Mouse (Mus musculus): ENCODE data around the gene Gm20388. TPM values are rescaled to one million over a fixed set of nuclear protein-coding genes. Genes with fewer than 3 reads are reported as not detected.

Gene Gm20388
- polyA plus RNA-seq, 1 experiment, result not detected

GRCm38 (mm10) chr8:121967977-121968376 is 2057.3 kb downstream of the Gm20388 start:
- no peak for TF ChIP-seq CTCF (IDR thresholded peaks at IDR 0.05; ENCODE audit: insufficient read depth, low read depth, low read length)
- no peak for TF ChIP-seq POLR2A (IDR thresholded peaks at IDR 0.05; ENCODE audit: insufficient read depth, low read depth, low read length)
- H3K4me1 ChIP-seq (ENCODE audit: control insufficient read depth, insufficient read depth, low read length), result peaks cover 22% of the 10 kb centered on the region
- H3K4me3 ChIP-seq (ENCODE audit: insufficient read depth, low read depth, low read length), result no peak overlapping the region
- 51% methylated on average over 4 of the region's 4 CpGs for WGBS
- H3K27ac ChIP-seq (ENCODE audit: insufficient read depth, low read depth, low read length), result no peak overlapping the region

- peaks cover 22% of the 10 kb centered on the region for H3K4me1 ChIP-seq (ENCODE audit: control insufficient read depth, insufficient read depth, low read length)
- no peak for TF ChIP-seq CTCF (IDR thresholded peaks at IDR 0.05; ENCODE audit: insufficient read depth, low read depth, low read length)
- no peak for TF ChIP-seq POLR2A (IDR thresholded peaks at IDR 0.05; ENCODE audit: insufficient read depth, low read depth, low read length)
- no peak overlapping the region for H3K27ac ChIP-seq (ENCODE audit: insufficient read depth, low read depth, low read length)
- no peak overlapping the region for H3K4me3 ChIP-seq (ENCODE audit: insufficient read depth, low read depth, low read length)
- WGBS, result 76% methylated on average over 4 of the region's 4 CpGs
Observed at GRCm38 (mm10) chr8:121968542-121968941, 2057.9 kb downstream of the Gm20388 start.

- Histone ChIP-seq H3K4me1 (ENCODE audit: control insufficient read depth, insufficient read depth, low read length) (peaks cover 22% of the 10 kb centered on the region), H3K4me3 (ENCODE audit: insufficient read depth, low read depth, low read length) (no peak overlapping the region), H3K27ac (ENCODE audit: insufficient read depth, low read depth, low read length) (no peak overlapping the region)
- WGBS, result 88% methylated on average over 8 of the region's 8 CpGs
- TF ChIP-seq POLR2A (IDR thresholded peaks at IDR 0.05; ENCODE audit: insufficient read depth, low read depth, low read length) (no peak), CTCF (IDR thresholded peaks at IDR 0.05; ENCODE audit: insufficient read depth, low read depth, low read length) (no peak)
Observed at GRCm38 (mm10) chr8:121970225-121970624, 2059.6 kb downstream of the Gm20388 start.

GRCm38 (mm10) chr8:121971488-121972058 is 2060.9 kb downstream of the Gm20388 start:
- H3K27ac ChIP-seq (ENCODE audit: insufficient read depth, low read depth, low read length), result no peak overlapping the region
- no peak for TF ChIP-seq CTCF (IDR thresholded peaks at IDR 0.05; ENCODE audit: insufficient read depth, low read depth, low read length)
- H3K4me3 ChIP-seq (ENCODE audit: insufficient read depth, low read depth, low read length), result no peak overlapping the region
- peaks cover 16% of the 10 kb centered on the region for H3K4me1 ChIP-seq (ENCODE audit: control insufficient read depth, insufficient read depth, low read length)
- 79% methylated on average over 17 of the region's 17 CpGs for WGBS

GRCm38 (mm10) chr8:121973906-121974305 is 2063.3 kb downstream of the Gm20388 start:
- 96% methylated on average over 28 of the region's 28 CpGs for WGBS

GRCm38 (mm10) chr8:121977819-121978590 is 2067.4 kb downstream of the Gm20388 start:
- TF ChIP-seq CTCF (IDR thresholded peaks at IDR 0.05; ENCODE audit: insufficient read depth, low read depth, low read length), result no peak
- no peak for TF ChIP-seq POLR2A (IDR thresholded peaks at IDR 0.05; ENCODE audit: insufficient read depth, low read depth, low read length)
- no peak overlapping the region for H3K27ac ChIP-seq (ENCODE audit: insufficient read depth, low read depth, low read length)
- no peak overlapping the region for H3K4me3 ChIP-seq (ENCODE audit: insufficient read depth, low read depth, low read length)
- 62% methylated on average over 8 of the region's 8 CpGs for WGBS
- H3K4me1 ChIP-seq (ENCODE audit: control insufficient read depth, insufficient read depth, low read length), result peaks cover 3% of the 10 kb centered on the region

More at GRCm38 (mm10) chr8:121973906-121974305, 2063.3 kb downstream of the Gm20388 start:
- H3K4me3 ChIP-seq (ENCODE audit: insufficient read depth, low read depth, low read length), result no peak overlapping the region
- peaks cover 3% of the 10 kb centered on the region for H3K4me1 ChIP-seq (ENCODE audit: control insufficient read depth, insufficient read depth, low read length)
- no peak overlapping the region for H3K27ac ChIP-seq (ENCODE audit: insufficient read depth, low read depth, low read length)
- no peak for TF ChIP-seq CTCF (IDR thresholded peaks at IDR 0.05; ENCODE audit: insufficient read depth, low read depth, low read length)
- no peak for TF ChIP-seq POLR2A (IDR thresholded peaks at IDR 0.05; ENCODE audit: insufficient read depth, low read depth, low read length)

GRCm38 (mm10) chr8:121978670-121979069 is 2068.0 kb downstream of the Gm20388 start:
- no peak overlapping the region for H3K27ac ChIP-seq (ENCODE audit: insufficient read depth, low read depth, low read length)
- no peak overlapping the region for H3K4me3 ChIP-seq (ENCODE audit: insufficient read depth, low read depth, low read length)
- TF ChIP-seq CTCF (IDR thresholded peaks at IDR 0.05; ENCODE audit: insufficient read depth, low read depth, low read length), result no peak
- no peak for TF ChIP-seq POLR2A (IDR thresholded peaks at IDR 0.05; ENCODE audit: insufficient read depth, low read depth, low read length)
- 90% methylated on average over 13 of the region's 13 CpGs for WGBS
- peaks cover 3% of the 10 kb centered on the region for H3K4me1 ChIP-seq (ENCODE audit: control insufficient read depth, insufficient read depth, low read length)

- Histone ChIP-seq H3K27ac (ENCODE audit: insufficient read depth, low read depth, low read length) (no peak overlapping the region), H3K4me1 (ENCODE audit: control insufficient read depth, insufficient read depth, low read length) (peaks cover 3% of the 10 kb centered on the region), H3K4me3 (ENCODE audit: insufficient read depth, low read depth, low read length) (no peak overlapping the region)
- TF ChIP-seq POLR2A (IDR thresholded peaks at IDR 0.05; ENCODE audit: insufficient read depth, low read depth, low read length), result no peak
- TF ChIP-seq CTCF (IDR thresholded peaks at IDR 0.05; ENCODE audit: insufficient read depth, low read depth, low read length), result no peak
- 83% methylated on average over 11 of the region's 11 CpGs for WGBS
Observed at GRCm38 (mm10) chr8:121980792-121981519, 2070.3 kb downstream of the Gm20388 start.

GRCm38 (mm10) chr8:121981520-121981895 is 2070.9 kb downstream of the Gm20388 start:
- WGBS, result 45% methylated on average over 7 of the region's 7 CpGs
- Histone ChIP-seq H3K4me3 (ENCODE audit: insufficient read depth, low read depth, low read length) (no peak overlapping the region), H3K27ac (ENCODE audit: insufficient read depth, low read depth, low read length) (no peak overlapping the region)

More at GRCm38 (mm10) chr8:121981520-121981895, 2070.9 kb downstream of the Gm20388 start:
- H3K4me1 ChIP-seq (ENCODE audit: control insufficient read depth, insufficient read depth, low read length), result peaks cover 3% of the 10 kb centered on the region
- TF ChIP-seq CTCF (IDR thresholded peaks at IDR 0.05; ENCODE audit: insufficient read depth, low read depth, low read length) (no peak), POLR2A (IDR thresholded peaks at IDR 0.05; ENCODE audit: insufficient read depth, low read depth, low read length) (no peak)

All from olfactory bulb, adult 2 months (tissue).